Mouse (Mus musculus): ENCODE data around the gene Hnrnpul2.

- TF ChIP-seq CTCF (IDR thresholded peaks at IDR 0.05; ENCODE audit: low read depth) (no peak), EP300 (IDR thresholded peaks at IDR 0.05; ENCODE audit: low read depth) (no peak)
These were observed 19.5 kb downstream of the Hnrnpul2 start, which contains the start of gene Gng3 for GRCm38 (mm10) chr19:8839103-8839907.
